In the genomic region with DNA sequence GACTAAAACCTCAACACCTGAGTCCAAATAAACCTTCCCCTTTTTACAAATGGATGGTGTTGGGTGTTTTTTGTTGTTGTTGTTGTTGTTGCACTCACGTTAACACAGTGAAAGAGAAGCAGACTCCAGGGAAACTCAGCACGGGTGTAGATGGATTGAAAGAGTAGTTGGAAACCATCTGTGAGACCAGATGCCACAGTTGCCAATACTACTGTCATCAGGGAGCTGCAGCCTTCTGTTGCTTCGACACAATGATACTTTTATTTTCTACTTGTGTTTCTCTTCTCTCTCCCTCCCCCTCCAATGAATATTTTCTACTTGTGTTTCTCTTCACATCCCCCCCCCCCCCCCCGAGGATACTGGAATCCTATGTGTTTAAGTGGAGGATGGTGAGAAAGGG, we compare ENCODE assay signal across 22 mouse cellular contexts.
DNase-seq lines count a peak whose midpoint lies in the region; ATAC-seq lines count a peak whose summit lies in the region.
"Had no signal": no experiment of that assay in that cellular context is flagged by ENCODE, and none has a peak within 500 bp of the region (broad histone marks: within the 10 kb centered on the region; RNA-seq: fewer than 3 reads in every experiment).

No protein-coding gene starts in this region.

- no peak overlapping the region for H3K4me2 ChIP-seq in forebrain, embryonic 14.5 days (ENCODE audit: low read length)
- no peak overlapping the region for H3K4me2 ChIP-seq in forebrain, embryonic 11.5 days (ENCODE audit: low read depth, low read length, severe bottlenecking)
- H3K4me2 ChIP-seq: hindbrain, embryonic 15.5 days; midbrain, embryonic 13.5 days; neural tube, embryonic 15.5 days had no signal

- H3K9me3 ChIP-seq in forebrain, embryonic 14.5 days (replicated peaks; ENCODE audit: control insufficient read depth, low read length) = no peaks in the 10 kb centered on the region
- no peaks in the 10 kb centered on the region for H3K9me3 ChIP-seq in forebrain, embryonic 11.5 days (ENCODE audit: control insufficient read depth, low read length)
- H3K9me3 ChIP-seq: heart, embryonic 10.5 days; hindbrain, embryonic 15.5 days; midbrain, embryonic 13.5 days; neural tube, embryonic 15.5 days had no signal

- no peaks in the 10 kb centered on the region for H3K4me1 ChIP-seq in forebrain, embryonic 14.5 days (ENCODE audit: control insufficient read depth, insufficient read depth, low read length)
- H3K4me1 ChIP-seq in forebrain, embryonic 11.5 days (replicated peaks; ENCODE audit: control insufficient read depth, insufficient read depth, low read length) = no peaks in the 10 kb centered on the region
- H3K4me1 ChIP-seq: heart, embryonic 10.5 days; hindbrain, embryonic 15.5 days; midbrain, embryonic 13.5 days had no signal

- H3K9ac ChIP-seq in forebrain, embryonic 14.5 days (ENCODE audit: low read length) = no peak overlapping the region
- H3K9ac ChIP-seq in forebrain, embryonic 11.5 days (ENCODE audit: low read length) = no peak overlapping the region
- H3K9ac ChIP-seq: hindbrain, embryonic 15.5 days; midbrain, embryonic 13.5 days; neural tube, embryonic 15.5 days had no signal

- 67% methylated on average over 4 of the region's 4 CpGs for WGBS in forebrain, embryonic 14.5 days
- WGBS in forebrain, embryonic 11.5 days = 79% methylated on average over 4 of the region's 4 CpGs

- DNase-seq in forebrain, embryonic 14.5 days (ENCODE audit: low spot score) = peak; percentile 68
- DNase-seq in forebrain, embryonic 11.5 days (ENCODE audit: low spot score) = no peak
- peak; percentile 15 for DNase-seq in right cerebral cortex, adult 18-20 months
- no peak for DNase-seq in right cerebral cortex, postnatal 14 days
- peak; percentile 12 to 45 for DNase-seq in layer of hippocampus, postnatal 25 days (ENCODE audit: extremely low spot score in 1 of 2, low spot score in 1 of 2)
- no peak for DNase-seq in lung, postnatal 14 days
- no peak for DNase-seq in thymus, postnatal 4 days
- no peak for DNase-seq in gastrocnemius, postnatal 25 days
- DNase-seq: cerebellum, adult 11 months; embryo, embryonic 11 days; gastrocnemius, postnatal 14 days; heart, postnatal 14 days; kidney, postnatal 14 days; left cerebral cortex, postnatal 4 days; lung, adult 2 months; lung, postnatal 4 days had no signal

- peak; percentile 75; the same call in 1 of the 2 replicates for ATAC-seq in forebrain, embryonic 14.5 days
- no peak for ATAC-seq in forebrain, embryonic 11.5 days (replicated peaks; ENCODE audit: low FRiP score)
- ATAC-seq: intestine, postnatal 0 days; midbrain, embryonic 13.5 days had no signal

- H3K27ac ChIP-seq in forebrain, embryonic 14.5 days (ENCODE audit: low read depth, low read length) = no peak overlapping the region
- no peak overlapping the region for H3K27ac ChIP-seq in forebrain, embryonic 11.5 days (ENCODE audit: low read depth, low read length)
- H3K27ac ChIP-seq: heart, embryonic 10.5 days; hindbrain, embryonic 15.5 days; midbrain, embryonic 13.5 days; neural tube, embryonic 15.5 days had no signal

- H3K27me3 ChIP-seq in forebrain, embryonic 14.5 days (replicated peaks; ENCODE audit: control insufficient read depth, insufficient read depth, low read length) = no peaks in the 10 kb centered on the region
- H3K27me3 ChIP-seq in forebrain, embryonic 11.5 days (ENCODE audit: control insufficient read depth, insufficient read depth, low read length) = no peaks in the 10 kb centered on the region
- H3K27me3 ChIP-seq: hindbrain, embryonic 15.5 days; midbrain, embryonic 13.5 days; neural tube, embryonic 15.5 days had no signal

- no peak overlapping the region for H3K4me3 ChIP-seq in forebrain, embryonic 14.5 days (ENCODE audit: low read depth, low read length)
- H3K4me3 ChIP-seq in forebrain, embryonic 11.5 days (ENCODE audit: low read depth, low read length) = no peak overlapping the region
- H3K4me3 ChIP-seq: heart, embryonic 10.5 days; hindbrain, embryonic 15.5 days; midbrain, embryonic 13.5 days; myocyte; neural tube, embryonic 15.5 days had no signal

- no peaks in the 10 kb centered on the region for H3K36me3 ChIP-seq in forebrain, embryonic 14.5 days (ENCODE audit: control insufficient read depth, insufficient read depth, low read length)
- no peaks in the 10 kb centered on the region for H3K36me3 ChIP-seq in forebrain, embryonic 11.5 days (ENCODE audit: control insufficient read depth, insufficient read depth, low read length)
- H3K36me3 ChIP-seq: heart, embryonic 10.5 days; hindbrain, embryonic 15.5 days; midbrain, embryonic 13.5 days; neural tube, embryonic 15.5 days had no signal

Comparison
In these comparisons a context has a peak if more than half of its experiments do, and no peak if none do; other contexts are left out.
1. DNase-seq: peak in forebrain, embryonic 14.5 days (single experiment), right cerebral cortex, adult 18-20 months (single experiment) and layer of hippocampus, postnatal 25 days (2 of 2); none in forebrain, embryonic 11.5 days (single experiment), right cerebral cortex, postnatal 14 days (single experiment), lung, postnatal 14 days (single experiment), thymus, postnatal 4 days (single experiment) and gastrocnemius, postnatal 25 days (single experiment).